Mouse (Mus musculus): ENCODE measurements around the gene Trappc10.

DNA sequence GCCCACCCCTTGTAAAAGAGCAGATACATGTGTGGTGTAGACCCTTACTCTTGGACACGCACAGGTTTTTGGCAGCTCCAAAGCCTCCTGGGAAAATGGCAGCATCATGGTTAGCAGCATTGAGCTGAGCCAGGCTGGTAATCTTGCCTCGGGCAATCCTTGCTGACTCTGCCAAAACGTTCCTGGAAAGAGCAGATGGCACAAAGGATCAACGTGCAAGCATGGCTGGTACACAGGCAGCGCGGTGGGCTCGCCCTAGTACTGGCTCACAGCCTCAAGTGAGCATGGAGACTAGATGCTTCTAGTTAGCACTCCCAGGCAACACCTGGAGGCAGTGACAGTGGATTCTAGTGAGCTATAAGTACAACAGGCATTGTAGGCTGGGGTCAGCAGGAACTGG, 77.1 kb downstream of the Trappc10 start:
- TF ChIP-seq CTCF (IDR thresholded peaks at IDR 0.05; ENCODE audit: extremely low read depth, insufficient read depth, insufficient read length, insufficient replicate concordance) (no peak), POLR2A (IDR thresholded peaks at IDR 0.05; ENCODE audit: low read depth, low read length) (no peak)

Data from spleen, adult 2 months (tissue).